In genomic region chr17:85876853-85877252, GRCm38 (mm10) we compare ENCODE assay signal across 13 mouse cellular contexts.
DNase-seq lines count a peak whose midpoint lies in the region; ATAC-seq and TF ChIP-seq lines count a peak whose summit lies in the region.
"Had no signal": no experiment of that assay in that cellular context is flagged by ENCODE, and none has a peak within 500 bp of the region (broad histone marks: within the 10 kb centered on the region; RNA-seq: fewer than 3 reads in every experiment).

No protein-coding gene starts in this region.

- peak; percentile 22 for DNase-seq in heart, postnatal 0 days (ENCODE audit: low spot score)
- no peak for DNase-seq in heart, adult 11 months
- peak; percentile 10 to 41 for DNase-seq in lung, postnatal 4 days
- DNase-seq in lung, postnatal 14 days: no peak
- no peak for DNase-seq in left cerebral cortex, adult 8-10 months (ENCODE audit: low spot score in 2 of 2)
- DNase-seq in left cerebral cortex, adult 18-20 months (ENCODE audit: low spot score in 2 of 2): no peak

- no peaks in the 10 kb centered on the region for H3K36me3 ChIP-seq in heart, postnatal 0 days (replicated peaks; ENCODE audit: control insufficient read depth, insufficient read depth, low read length)
- no peaks in the 10 kb centered on the region for H3K36me3 ChIP-seq in embryonic facial prominence, embryonic 15.5 days
- no peaks in the 10 kb centered on the region for H3K36me3 ChIP-seq in limb, embryonic 15.5 days
- H3K36me3 ChIP-seq: heart, embryonic 15.5 days; midbrain, embryonic 15.5 days had no signal

- H3K4me2 ChIP-seq in heart, postnatal 0 days (ENCODE audit: low read depth, low read length): no peak overlapping the region
- no peak overlapping the region for H3K4me2 ChIP-seq in embryonic facial prominence, embryonic 15.5 days (replicated peaks)
- H3K4me2 ChIP-seq in limb, embryonic 15.5 days: 0 out of 2 replicates have a peak overlapping the region, but pooled peaks have one; percentile 10
- H3K4me2 ChIP-seq: heart, embryonic 15.5 days; midbrain, embryonic 15.5 days had no signal

- peak; percentile 57 for ATAC-seq in heart, postnatal 0 days (ENCODE audit: insufficient read depth, low read depth)
- no peak for ATAC-seq in embryonic facial prominence, embryonic 15.5 days (ENCODE audit: insufficient number of reproducible peaks, low FRiP score, low TSS enrichment, low read depth)
- ATAC-seq in limb, embryonic 15.5 days (ENCODE audit: insufficient number of reproducible peaks, low FRiP score, low TSS enrichment, low read depth): no peak
- ATAC-seq: midbrain, embryonic 15.5 days; Patski had no signal

- no peak overlapping the region for H3K27ac ChIP-seq in heart, postnatal 0 days (ENCODE audit: low read depth)
- 0 out of 2 replicates have a peak overlapping the region, but pooled peaks have one; percentile 29 for H3K27ac ChIP-seq in embryonic facial prominence, embryonic 15.5 days (replicated peaks)
- H3K27ac ChIP-seq in limb, embryonic 15.5 days: no peak overlapping the region
- H3K27ac ChIP-seq: heart, embryonic 15.5 days; midbrain, embryonic 15.5 days had no signal

- H3K9ac ChIP-seq in heart, postnatal 0 days (replicated peaks; ENCODE audit: low read depth, low read length): no peak overlapping the region
- H3K9ac ChIP-seq in embryonic facial prominence, embryonic 15.5 days: no peak overlapping the region
- H3K9ac ChIP-seq in limb, embryonic 15.5 days: no peak overlapping the region
- H3K9ac ChIP-seq: heart, embryonic 15.5 days; midbrain, embryonic 15.5 days had no signal

- H3K4me3 ChIP-seq in heart, postnatal 0 days (ENCODE audit: low read depth, low read length): no peak overlapping the region
- no peak overlapping the region for H3K4me3 ChIP-seq in embryonic facial prominence, embryonic 15.5 days (replicated peaks)
- H3K4me3 ChIP-seq in limb, embryonic 15.5 days: no peak overlapping the region
- H3K4me3 ChIP-seq: erythroblast, embryonic 14.5 days; heart, embryonic 15.5 days; midbrain, embryonic 15.5 days had no signal

- TF ChIP-seq CTCF in heart, postnatal 0 days (IDR thresholded peaks at IDR 0.05; ENCODE audit: low read depth): no peak

- peaks cover 4% of the 10 kb centered on the region; the same call in 1 of the 2 replicates for H3K4me1 ChIP-seq in heart, postnatal 0 days (ENCODE audit: control insufficient read depth, insufficient read depth)
- peaks cover 11% of the 10 kb centered on the region for H3K4me1 ChIP-seq in embryonic facial prominence, embryonic 15.5 days
- H3K4me1 ChIP-seq in limb, embryonic 15.5 days: peaks cover 22% of the 10 kb centered on the region

- WGBS in heart, postnatal 0 days: 54% methylated on average over 10 of the region's 10 CpGs
- 31% methylated on average over 10 of the region's 10 CpGs for WGBS in embryonic facial prominence, embryonic 15.5 days
- WGBS in limb, embryonic 15.5 days: 27% methylated on average over 10 of the region's 10 CpGs

- TF ChIP-seq EP300 in heart, postnatal 0 days (IDR thresholded peaks at IDR 0.05; ENCODE audit: low read depth): no peak

- no peaks in the 10 kb centered on the region for H3K9me3 ChIP-seq in heart, postnatal 0 days (replicated peaks; ENCODE audit: control insufficient read depth, low read length)
- H3K9me3 ChIP-seq in embryonic facial prominence, embryonic 15.5 days (replicated peaks): no peaks in the 10 kb centered on the region
- no peaks in the 10 kb centered on the region for H3K9me3 ChIP-seq in limb, embryonic 15.5 days
- H3K9me3 ChIP-seq: heart, embryonic 15.5 days; midbrain, embryonic 15.5 days had no signal

- peaks cover 24% of the 10 kb centered on the region for H3K27me3 ChIP-seq in heart, postnatal 0 days (ENCODE audit: control insufficient read depth, insufficient read depth, low read length)
- peaks cover 23% of the 10 kb centered on the region for H3K27me3 ChIP-seq in embryonic facial prominence, embryonic 15.5 days
- H3K27me3 ChIP-seq in limb, embryonic 15.5 days: peaks cover 16% of the 10 kb centered on the region; the same call in 1 of the 2 replicates
- H3K27me3 ChIP-seq: CH12.LX had no signal

Comparison
In these comparisons a context has a peak if more than half of its experiments do, and no peak if none do; other contexts are left out.
1. DNase-seq: peak in heart, postnatal 0 days (single experiment) and lung, postnatal 4 days (2 of 2); none in heart, adult 11 months (single experiment), lung, postnatal 14 days (single experiment), left cerebral cortex, adult 8-10 months (0 of 2) and left cerebral cortex, adult 18-20 months (0 of 2).